Mouse (Mus musculus) liver, embryonic 16.5 days (tissue): ENCODE measurements around the gene Pcca. TPM values are rescaled to one million over a fixed set of nuclear protein-coding genes. Genes with fewer than 3 reads are reported as not detected.

Source experiments
- ATAC-seq: fragments of 200-750 bp; cut with Nextera tagmentation; 2 replicates; pipeline ENCODE4 v1.8.0; 2017; ENCODE audit warnings: low read depth, mild to moderate bottlenecking, moderate number of reproducible peaks, moderate library complexity
- H3K27ac ChIP-seq: fragments of 300-500 bp; sonication (generic); 2 replicates; pipeline ENCODE4 v1.5.1; 2014; ENCODE audit warnings: mild to moderate bottlenecking, low read length
- H3K27me3 ChIP-seq: fragments of 300-500 bp; sonication (generic); 2 replicates; pipeline ENCODE4 v1.6.1; 2014; ENCODE audit warnings: low read depth, low read length, mixed read lengths; ENCODE audit not compliant: control insufficient read depth, insufficient read depth
- H3K36me3 ChIP-seq: fragments of 300-500 bp; sonication (generic); 2 replicates; pipeline ENCODE4 v1.6.1; 2014; ENCODE audit warnings: mild to moderate bottlenecking; ENCODE audit not compliant: control insufficient read depth, insufficient read depth
- H3K4me1 ChIP-seq: fragments of 300-500 bp; sonication (generic); 2 replicates; pipeline ENCODE4 v1.6.1; 2014; ENCODE audit warnings: low read depth, low read length, mixed read lengths; ENCODE audit not compliant: control insufficient read depth
- H3K4me2 ChIP-seq: fragments of 300-500 bp; sonication (generic); 2 replicates; pipeline ENCODE4 v1.6.1; 2014; ENCODE audit warnings: low read depth, low read length, mixed read lengths
- H3K4me3 ChIP-seq: fragments of 300-500 bp; sonication (generic); 2 replicates; pipeline ENCODE4 v1.5.1; 2014; ENCODE audit warnings: low read depth, mild to moderate bottlenecking, low read length
- H3K9ac ChIP-seq: fragments of 300-500 bp; sonication (generic); 2 replicates; pipeline ENCODE4 v1.6.1; 2014; ENCODE audit warnings: low read depth, low read length
- H3K9me3 ChIP-seq: fragments of 300-500 bp; sonication (generic); replicated peaks from 2 replicates; pipeline ENCODE4 v1.6.1; 2016; ENCODE audit warnings: low read length; ENCODE audit not compliant: control insufficient read depth
- WGBS: fragments of 180-500 bp; shearing (Covaris S2); extraction: QIAGEN DNeasy Blood & Tissue Kit; methylation state at CpG from one replicate; pipeline ENCODE4 v1.1.7; 2014; ENCODE audit not compliant: insufficient replicate concordance; 5-methylcytosine and 5-hydroxymethylcytosine counted together
- polyA plus RNA-seq: library from polyadenylated mRNA; unstranded; fragments of >200 nt; fragmentation: Nextera tagmentation; extraction: Ambion mirVana; gene quantifications from 2 replicates; pipeline ENCODE4 v1.2.1, GENCODE M21; 2015

The Pcca gene
- polyA plus RNA-seq, 1 experiment from 2014 or later = 17.7 TPM

DNA sequence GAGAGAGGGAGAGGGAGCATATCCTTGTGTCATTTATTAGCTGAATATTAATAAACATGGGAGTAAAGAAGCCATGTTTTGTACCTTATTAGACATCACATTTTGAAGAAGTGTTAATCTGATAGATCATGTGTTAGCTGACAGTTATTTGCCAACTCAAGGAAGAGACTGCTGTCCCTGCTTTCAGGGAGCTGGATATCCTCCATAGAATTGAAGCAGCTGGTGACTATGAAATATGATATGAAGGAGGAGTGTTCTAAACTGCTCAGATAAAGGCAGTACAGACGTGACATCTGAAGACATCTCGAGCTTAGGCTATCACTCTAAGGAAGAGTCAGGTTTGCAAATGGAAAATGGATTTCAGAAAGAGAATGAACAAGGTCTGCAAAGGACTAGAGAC is 289.7 kb downstream of the Pcca start:
- ATAC-seq = no peak
- H3K4me3 ChIP-seq = no peak overlapping the region
- H3K9me3 ChIP-seq = no peaks in the 10 kb centered on the region

DNA sequence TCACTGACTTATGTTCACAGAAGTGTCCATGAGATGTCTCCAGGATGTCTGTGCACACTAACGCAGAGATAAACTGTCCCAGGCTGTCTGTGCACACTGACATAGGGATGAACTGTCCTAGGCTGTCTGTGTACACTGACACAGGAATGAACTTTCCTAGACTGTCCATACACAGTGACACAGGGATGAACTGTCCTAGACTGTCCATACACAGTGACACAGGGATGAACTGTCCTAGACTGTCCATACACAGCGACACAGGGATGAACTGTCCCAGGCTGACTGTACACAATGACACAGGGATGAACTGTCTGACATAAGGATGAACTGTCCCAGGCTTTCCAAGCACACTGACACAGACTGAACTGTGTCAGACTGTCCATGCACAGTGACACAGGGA is 291.3 kb downstream of the Pcca start:
- ATAC-seq = 0 out of 2 replicates have a peak, but pooled peaks have one; percentile 16
- Histone ChIP-seq H3K4me1 (no peaks in the 10 kb centered on the region), H3K27ac (no peak overlapping the region), H3K36me3 (no peaks in the 10 kb centered on the region), H3K27me3 (no peaks in the 10 kb centered on the region), H3K9ac (no peak overlapping the region), H3K9me3 (no peaks in the 10 kb centered on the region), H3K4me3 (no peak overlapping the region), H3K4me2 (no peak overlapping the region)
- WGBS = 64% methylated on average over 2 of the region's 2 CpGs

More for the DNA sequence above, 289.7 kb downstream of the Pcca start:
- Histone ChIP-seq H3K9ac (no peak overlapping the region), H3K4me1 (no peaks in the 10 kb centered on the region), H3K36me3 (no peaks in the 10 kb centered on the region), H3K27ac (no peak overlapping the region), H3K4me2 (no peak overlapping the region), H3K27me3 (no peaks in the 10 kb centered on the region)
- WGBS = 38% methylated on average over 2 of the region's 2 CpGs

- H3K9me3 ChIP-seq = no peaks in the 10 kb centered on the region
- H3K4me3 ChIP-seq = no peak overlapping the region
- H3K4me2 ChIP-seq = no peak overlapping the region
- H3K36me3 ChIP-seq = no peaks in the 10 kb centered on the region
- ATAC-seq = no peak
- 64% methylated on average over 1 of the region's 1 CpGs for WGBS
- H3K27me3 ChIP-seq = no peaks in the 10 kb centered on the region
- H3K4me1 ChIP-seq = no peaks in the 10 kb centered on the region
- H3K27ac ChIP-seq = no peak overlapping the region
- H3K9ac ChIP-seq = no peak overlapping the region
Observed at GRCm38 (mm10) chr14:122830433-122830832, 296.3 kb downstream of the Pcca start.

DNA sequence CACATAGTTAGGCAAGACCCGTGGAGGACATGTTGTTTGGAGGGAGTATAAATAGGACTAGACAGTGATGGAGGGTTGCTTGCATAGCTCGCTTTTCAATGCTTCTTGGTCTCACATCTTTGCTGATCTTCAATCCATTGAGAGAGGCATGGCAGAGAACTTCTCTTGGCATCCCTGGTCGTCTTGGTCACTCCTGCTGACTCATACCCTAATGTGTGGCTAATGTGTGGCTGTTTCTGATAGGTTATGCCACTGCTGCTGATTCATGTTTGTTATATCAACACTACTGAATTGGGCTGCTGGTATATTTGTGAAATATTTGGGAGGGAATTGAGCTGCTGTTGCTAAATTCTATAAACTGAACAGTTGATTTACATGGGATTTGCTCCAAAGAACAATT is 299.5 kb downstream of the Pcca start:
- no peaks in the 10 kb centered on the region for H3K9me3 ChIP-seq
- no peaks in the 10 kb centered on the region for H3K4me1 ChIP-seq
- ATAC-seq = no peak
- no peak overlapping the region for H3K27ac ChIP-seq
- H3K36me3 ChIP-seq = no peaks in the 10 kb centered on the region
- no peak overlapping the region for H3K4me2 ChIP-seq
- H3K9ac ChIP-seq = no peak overlapping the region
- no peak overlapping the region for H3K4me3 ChIP-seq
- no peaks in the 10 kb centered on the region for H3K27me3 ChIP-seq
- WGBS = 68% methylated on average over 3 of the region's 3 CpGs

- WGBS = 67% methylated on average over 1 of the region's 1 CpGs
- H3K9ac ChIP-seq = no peak overlapping the region
- no peak overlapping the region for H3K4me3 ChIP-seq
- no peaks in the 10 kb centered on the region for H3K27me3 ChIP-seq
- no peak overlapping the region for H3K4me2 ChIP-seq
- no peaks in the 10 kb centered on the region for H3K36me3 ChIP-seq
- H3K4me1 ChIP-seq = no peaks in the 10 kb centered on the region
- H3K27ac ChIP-seq = no peak overlapping the region
- no peaks in the 10 kb centered on the region for H3K9me3 ChIP-seq
- ATAC-seq = no peak
Observed at GRCm38 (mm10) chr14:122834753-122835152, 300.6 kb downstream of the Pcca start.

GRCm38 (mm10) chr14:122835487-122836190 is 301.5 kb downstream of the Pcca start:
- Histone ChIP-seq H3K27me3 (no peaks in the 10 kb centered on the region), H3K4me1 (no peaks in the 10 kb centered on the region), H3K36me3 (no peaks in the 10 kb centered on the region), H3K27ac (no peak overlapping the region), H3K9me3 (no peaks in the 10 kb centered on the region), H3K4me2 (no peak overlapping the region), H3K9ac (no peak overlapping the region), H3K4me3 (no peak overlapping the region)
- no peak for ATAC-seq
- WGBS = 53% methylated on average over 7 of the region's 7 CpGs

DNA sequence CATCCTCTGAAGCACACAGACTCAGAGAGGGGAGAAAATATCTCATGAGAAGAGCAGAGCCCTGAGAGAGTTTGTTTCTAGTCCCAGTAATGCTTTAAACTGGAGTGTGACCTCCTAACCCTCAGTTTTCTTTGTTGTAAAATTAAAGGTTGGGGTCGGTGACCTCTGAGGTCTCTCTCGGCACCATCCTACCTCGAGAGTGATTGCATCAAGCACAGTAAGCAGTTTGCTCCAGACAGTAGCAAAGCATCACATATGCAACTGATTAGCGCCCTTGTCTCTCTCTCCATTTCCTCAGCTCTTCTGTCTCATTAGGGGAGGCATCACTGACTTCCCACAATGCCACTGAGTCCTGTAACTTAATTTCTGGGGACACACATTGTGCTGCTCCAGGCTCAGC is 302.1 kb downstream of the Pcca start:
- ATAC-seq = no peak
- Histone ChIP-seq H3K9ac (no peak overlapping the region), H3K4me2 (no peak overlapping the region), H3K4me1 (no peaks in the 10 kb centered on the region), H3K27me3 (no peaks in the 10 kb centered on the region), H3K9me3 (no peaks in the 10 kb centered on the region), H3K27ac (no peak overlapping the region), H3K36me3 (no peaks in the 10 kb centered on the region), H3K4me3 (no peak overlapping the region)
- 48% methylated on average over 4 of the region's 4 CpGs for WGBS

- H3K4me3 ChIP-seq = no peak overlapping the region
- ATAC-seq = no peak
- 62% methylated on average over 2 of the region's 2 CpGs for WGBS
Observed at GRCm38 (mm10) chr14:122837018-122837417, 302.9 kb downstream of the Pcca start.

DNA sequence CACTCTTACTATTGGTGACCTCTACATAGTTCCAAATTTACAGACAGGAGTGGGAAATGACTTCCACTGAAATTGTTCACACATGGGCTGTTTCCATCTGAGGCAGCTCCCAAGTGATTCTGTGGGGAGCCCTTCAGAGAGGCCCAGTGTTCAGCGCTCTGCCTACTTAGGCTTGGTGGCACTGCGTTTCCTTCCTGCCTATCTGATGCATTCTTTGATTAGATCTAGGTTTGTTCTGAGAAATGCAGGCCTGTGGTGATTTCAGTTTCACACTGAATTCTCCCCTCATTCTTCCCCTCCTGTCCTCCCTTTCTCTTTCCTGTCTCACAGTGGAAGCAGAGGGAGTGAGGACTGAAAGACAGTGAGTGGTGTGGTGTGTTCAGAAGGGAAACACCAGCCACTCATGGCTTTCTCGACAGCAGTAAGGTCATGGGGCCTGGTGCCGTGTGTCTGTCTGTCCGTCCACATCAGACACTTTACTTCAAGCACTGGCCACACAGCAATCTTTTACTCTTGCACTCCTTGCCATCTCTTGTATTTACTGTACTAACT is 318.5 kb downstream of the Pcca start:
- no peaks in the 10 kb centered on the region for H3K4me1 ChIP-seq
- H3K36me3 ChIP-seq = no peaks in the 10 kb centered on the region
- H3K4me3 ChIP-seq = no peak overlapping the region
- no peak for ATAC-seq
- no peak overlapping the region for H3K9ac ChIP-seq
- H3K4me2 ChIP-seq = no peak overlapping the region
- H3K27ac ChIP-seq = no peak overlapping the region
- 27% methylated on average over 5 of the region's 5 CpGs for WGBS
- no peaks in the 10 kb centered on the region for H3K27me3 ChIP-seq
- no peaks in the 10 kb centered on the region for H3K9me3 ChIP-seq

More at GRCm38 (mm10) chr14:122837018-122837417, 302.9 kb downstream of the Pcca start:
- H3K36me3 ChIP-seq = no peaks in the 10 kb centered on the region
- H3K9me3 ChIP-seq = no peaks in the 10 kb centered on the region
- H3K4me2 ChIP-seq = no peak overlapping the region
- H3K9ac ChIP-seq = no peak overlapping the region
- H3K4me1 ChIP-seq = no peaks in the 10 kb centered on the region
- H3K27ac ChIP-seq = no peak overlapping the region
- no peaks in the 10 kb centered on the region for H3K27me3 ChIP-seq
